Mouse (Mus musculus) hematopoietic stem cell, adult 5-6 weeks (primary cell): ENCODE results near the gene Hist2h2aa2. TPM values are rescaled to one million over a fixed set of nuclear protein-coding genes. Genes with fewer than 3 reads are reported as not detected.

ENCODE experiments used
- ATAC-seq, 2 experiments: fragments of 125-278 bp in 1 of 2; replicated peaks in 1 of 2; 2 replicates each; pipeline ENCODE4 v1.8.0; 2016 to 2017; ENCODE audit warnings: inconsistent platforms in 2 of 2, mild to moderate bottlenecking in 2 of 2, moderate number of reproducible peaks in 2 of 2, low read depth in 1 of 2, moderate TSS enrichment in 1 of 2; ENCODE audit not compliant: low FRiP score in 2 of 2, poor library complexity in 2 of 2, severe bottlenecking in 2 of 2, insufficient read depth in 1 of 2, low TSS enrichment in 1 of 2
- total RNA-seq: library from RNA; stranded (forward); fragments of 172-1452, 232-1000 nt; gene quantifications from 2 replicates; pipeline ENCODE4 v1.2.3, GENCODE M21; 2017

The Hist2h2aa2 gene
- total RNA-seq, 1 experiment from 2014 or later: 336 TPM

GRCm38 (mm10) chr3:96245003-96245886 is 5.2 kb upstream of the Hist2h2aa2 start, which contains the start of gene Hist2h2aa1:
TSS of gene Hist2h2aa1 (plus strand) at chr3:96245497.
- ATAC-seq: peak; percentile 81 to 82

- no peak for ATAC-seq
Observed at GRCm38 (mm10) chr3:96243921-96244572, 4.0 kb upstream of the Hist2h2aa2 start.

GRCm38 (mm10) chr3:96240799-96241197 is 722 bp upstream of the Hist2h2aa2 start:
- ATAC-seq: no peak

- ATAC-seq: peak; percentile 74 to 80
Observed at GRCm38 (mm10) chr3:96238954-96239793, 902 bp downstream of the Hist2h2aa2 start, which contains the start of gene Hist2h3c2. TSS of gene Hist2h3c2 (minus strand) at chr3:96239127.

GRCm38 (mm10) chr3:96237904-96238511 is 2.1 kb downstream of the Hist2h2aa2 start:
- no peak for ATAC-seq

- ATAC-seq: no peak
Observed at GRCm38 (mm10) chr3:96237335-96237903, 2.7 kb downstream of the Hist2h2aa2 start.

- no peak for ATAC-seq
Observed at GRCm38 (mm10) chr3:96236834-96237334, 3.2 kb downstream of the Hist2h2aa2 start.

GRCm38 (mm10) chr3:96235836-96236235 is 4.2 kb downstream of the Hist2h2aa2 start:
- no peak for ATAC-seq

GRCm38 (mm10) chr3:96234914-96235313 is 5.2 kb downstream of the Hist2h2aa2 start:
- ATAC-seq: no peak

- ATAC-seq: no peak
Observed at GRCm38 (mm10) chr3:96231758-96232120, 8.3 kb downstream of the Hist2h2aa2 start.

GRCm38 (mm10) chr3:96230910-96231757 is 8.9 kb downstream of the Hist2h2aa2 start:
- no peak for ATAC-seq

GRCm38 (mm10) chr3:96230404-96230803 is 9.7 kb downstream of the Hist2h2aa2 start:
- 0 out of 4 replicates have a peak, but pooled peaks of 1 of the 2 experiments have one; percentile 23 for ATAC-seq

GRCm38 (mm10) chr3:96228828-96229227 is 11.2 kb downstream of the Hist2h2aa2 start:
- no peak for ATAC-seq

- ATAC-seq: peak in 1 of 2 experiments; percentile 43; a peak in 1 of 4 replicates
Observed at GRCm38 (mm10) chr3:96226695-96227648, 13.1 kb downstream of the Hist2h2aa2 start.

GRCm38 (mm10) chr3:96225421-96225820 is 14.7 kb downstream of the Hist2h2aa2 start:
- ATAC-seq: no peak
